Mouse (Mus musculus) ovary, postnatal 10 days (tissue): ENCODE measurements around the gene Ap4b1.
A peak's percentile ranks its signal among the peaks of the same experiment; 100 is the strongest.
"Not testable (repeated sequence)": the region's sequence is repeated elsewhere in the genome, so short reads cannot be mapped to it uniquely, and the experiment has no call there.

Experiments
- DNase-seq: peaks from one replicate; pipeline ENCODE4 v3.0.0; 2022; ENCODE audit warnings: low spot score

The Ap4b1 gene

DNA sequence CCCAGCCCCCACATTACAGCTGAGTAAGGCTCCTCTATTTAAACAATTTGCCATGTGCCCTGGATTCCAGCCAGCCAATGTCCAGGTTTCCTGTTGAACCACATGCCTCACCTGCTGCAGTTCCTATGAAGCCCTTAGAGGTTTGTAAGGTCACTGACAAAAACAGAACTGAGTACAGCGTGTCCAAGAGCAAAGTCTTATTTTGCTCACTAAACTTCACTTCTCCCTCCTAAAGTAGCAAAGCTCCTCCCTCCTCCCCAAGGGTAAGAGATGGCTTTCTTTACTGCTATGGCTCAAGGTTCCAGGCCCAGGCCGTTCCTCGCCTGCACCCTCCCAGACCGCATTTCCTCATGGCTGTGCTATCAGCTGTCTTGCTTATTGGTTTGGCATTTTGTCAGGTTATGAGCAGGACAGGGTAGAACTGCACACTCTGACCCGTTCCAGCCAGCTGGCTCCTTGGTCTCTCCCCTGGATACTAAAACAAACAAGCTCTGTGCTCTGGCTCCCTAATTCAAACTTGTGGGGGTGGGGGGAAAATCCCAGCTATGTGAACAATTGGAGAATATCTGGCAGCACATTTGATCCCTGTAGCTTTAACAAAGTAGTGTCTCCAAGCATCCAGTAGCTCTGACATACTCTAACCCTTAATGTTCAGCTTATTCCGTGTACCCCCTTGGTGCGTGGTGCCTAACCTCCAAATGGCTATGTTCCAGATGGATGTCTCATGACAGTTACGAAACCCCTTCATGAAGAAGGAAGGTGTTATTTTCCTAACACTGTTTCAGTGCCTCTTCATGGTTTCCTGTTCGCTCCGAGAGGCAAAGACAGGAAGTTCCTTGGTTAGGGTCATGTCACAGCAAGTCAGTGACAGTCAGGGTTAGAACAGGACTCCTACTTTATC, 7.4 kb upstream of the Ap4b1 start:
- DNase-seq, result peak; percentile 36

DNA sequence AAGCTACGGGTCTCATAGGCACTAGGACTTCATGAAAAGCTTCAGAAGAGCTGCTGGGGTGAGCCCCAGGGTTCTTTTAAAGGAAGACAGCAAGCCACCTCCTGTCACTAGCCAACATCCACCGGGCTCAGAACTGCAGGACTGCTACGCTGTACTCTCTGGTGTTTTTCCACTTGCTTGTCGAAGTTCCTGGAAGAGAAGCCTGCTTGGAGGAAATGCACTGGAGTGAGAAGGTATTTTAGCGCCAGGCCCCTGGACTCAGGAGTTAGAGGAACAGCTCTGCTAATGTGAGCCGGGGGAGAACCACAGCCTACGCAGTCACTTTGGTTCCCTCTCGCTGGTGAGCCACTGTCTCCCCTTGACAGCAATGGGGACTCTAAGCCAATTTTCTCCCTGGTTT, 6.5 kb upstream of the Ap4b1 start:
- no peak for DNase-seq

DNA sequence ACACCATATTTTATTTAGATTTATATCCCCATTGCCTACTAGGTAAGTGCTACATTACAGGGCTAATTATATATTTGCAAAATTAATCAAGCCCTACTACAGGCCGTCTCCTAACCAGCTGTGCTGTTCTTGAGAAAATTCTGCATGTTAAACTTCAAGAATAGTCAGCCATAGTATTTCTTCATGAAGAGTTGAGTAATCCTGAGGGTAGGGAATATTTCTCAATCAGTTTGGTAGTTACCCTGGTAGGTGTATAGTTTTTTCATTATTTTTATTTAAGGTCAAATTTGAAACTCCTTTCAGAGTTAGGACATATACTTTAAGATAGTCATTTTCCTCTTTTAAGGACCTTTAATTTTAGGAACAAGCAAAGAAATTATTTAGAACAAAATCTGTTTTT, 3.6 kb upstream of the Ap4b1 start:
- no peak for DNase-seq

DNA sequence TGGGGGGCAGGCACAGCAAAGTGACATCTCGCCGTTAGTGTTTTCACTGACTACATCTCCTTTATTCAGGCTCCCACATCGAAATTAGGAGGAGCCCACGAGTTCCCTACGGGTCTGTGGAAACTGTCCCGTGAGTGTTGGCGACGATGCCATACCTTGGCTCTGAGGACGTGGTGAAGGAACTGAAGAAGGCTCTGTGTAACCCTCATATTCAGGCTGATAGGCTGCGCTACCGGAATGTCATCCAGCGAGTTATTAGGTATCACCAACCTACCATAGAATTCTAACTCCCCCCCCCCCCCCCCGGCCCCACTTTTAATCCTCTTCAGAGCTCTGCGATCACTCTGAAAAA, 455 bp downstream of the Ap4b1 start:
- no peak for DNase-seq

DNA sequence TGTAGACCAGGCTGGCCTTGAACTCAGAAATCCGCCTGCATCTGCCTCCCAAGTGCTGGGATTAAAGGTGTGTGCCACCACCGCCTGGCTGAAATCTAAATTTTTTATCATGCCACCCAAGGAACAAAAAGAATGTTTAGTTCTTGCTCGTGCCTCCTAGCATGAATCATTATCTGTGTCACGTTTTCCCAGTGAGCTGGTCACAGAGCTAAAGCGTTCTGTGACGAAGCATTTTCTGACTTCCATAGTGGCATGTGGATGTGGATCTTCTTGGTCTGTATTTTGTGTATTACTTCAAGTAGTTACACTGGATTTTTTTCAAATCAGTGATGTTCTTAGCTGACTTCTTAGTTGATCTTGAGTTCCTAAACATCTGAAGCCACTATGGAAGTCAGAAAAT, 1.6 kb downstream of the Ap4b1 start:
- no peak for DNase-seq

DNA sequence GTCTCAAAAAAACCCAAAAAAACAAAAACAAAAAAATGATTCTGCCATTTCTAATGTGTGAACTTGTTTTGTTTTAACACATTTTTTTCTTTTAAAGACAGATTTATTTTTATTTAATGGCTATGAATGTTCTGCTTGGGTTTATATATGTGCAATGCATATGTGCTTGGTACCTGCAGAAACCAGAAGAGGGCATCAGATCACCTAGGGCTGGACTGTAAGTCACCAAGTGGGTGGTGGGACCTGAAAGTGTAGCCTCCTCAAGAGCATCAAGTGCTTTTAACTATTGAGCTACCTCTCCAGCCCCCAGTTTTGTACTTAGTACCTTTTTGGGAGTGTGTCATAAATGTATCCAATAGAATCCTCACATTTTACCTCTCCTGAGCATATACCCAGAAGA, 18.2 kb downstream of the Ap4b1 start:
- DNase-seq, result no peak

DNA sequence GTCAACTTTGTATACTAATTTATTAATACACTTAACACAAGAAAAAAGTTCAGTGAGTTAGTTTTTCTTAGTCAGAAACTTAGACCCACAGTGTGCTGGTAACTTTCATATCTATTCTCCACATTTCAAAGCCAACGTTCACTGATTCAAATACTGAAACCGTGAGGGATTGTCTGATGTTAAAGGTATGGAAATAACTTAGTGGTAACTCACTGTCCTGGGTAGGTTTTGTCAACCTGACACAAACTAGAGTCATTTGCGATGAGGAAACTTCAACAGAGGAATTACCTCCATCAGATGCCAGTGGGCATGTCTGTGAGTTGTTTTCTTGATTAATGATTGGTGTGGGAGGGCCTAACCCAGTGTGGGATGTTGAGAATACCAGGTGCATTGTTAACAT, 19.7 kb downstream of the Ap4b1 start:
- DNase-seq, result no peak

DNA sequence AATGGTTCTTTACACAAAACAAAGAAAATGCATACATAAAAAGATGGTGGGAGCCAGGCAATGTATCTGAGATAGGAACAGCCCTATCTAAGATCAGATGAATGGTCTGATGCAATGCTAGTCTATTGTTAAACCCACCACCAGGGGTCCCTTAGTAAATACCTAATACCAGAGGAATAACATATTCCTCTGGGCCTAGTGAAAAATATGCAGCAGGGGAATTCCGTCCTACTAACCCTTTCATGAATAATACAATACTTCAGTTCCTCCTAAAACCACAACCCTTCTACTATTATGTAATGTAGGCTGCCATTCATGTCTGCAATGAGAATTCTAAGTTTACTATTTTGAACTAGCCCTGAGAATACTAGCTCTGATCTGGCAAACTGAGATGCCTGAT, 21.4 kb downstream of the Ap4b1 start:
- DNase-seq, result not testable (repeated sequence)

DNA sequence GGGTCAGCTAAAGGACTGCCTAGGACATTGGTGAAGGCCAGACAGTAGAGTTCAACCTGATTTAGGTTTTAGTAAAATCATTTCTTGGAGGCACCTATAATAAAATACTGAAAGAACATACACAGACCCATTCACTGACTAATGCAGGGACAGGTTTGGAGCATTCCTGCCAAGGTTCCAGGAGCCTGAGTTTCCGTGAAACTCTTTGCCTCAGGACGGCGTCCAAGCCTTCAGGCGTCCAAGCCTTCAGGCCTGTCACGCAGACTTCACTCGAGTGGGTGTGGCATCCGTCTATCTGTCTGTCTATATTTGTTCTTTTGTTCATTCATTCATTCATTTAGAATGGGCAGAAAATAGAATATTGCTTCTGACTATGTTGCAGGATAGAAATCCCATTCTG, 21.8 kb downstream of the Ap4b1 start:
- no peak for DNase-seq

DNA sequence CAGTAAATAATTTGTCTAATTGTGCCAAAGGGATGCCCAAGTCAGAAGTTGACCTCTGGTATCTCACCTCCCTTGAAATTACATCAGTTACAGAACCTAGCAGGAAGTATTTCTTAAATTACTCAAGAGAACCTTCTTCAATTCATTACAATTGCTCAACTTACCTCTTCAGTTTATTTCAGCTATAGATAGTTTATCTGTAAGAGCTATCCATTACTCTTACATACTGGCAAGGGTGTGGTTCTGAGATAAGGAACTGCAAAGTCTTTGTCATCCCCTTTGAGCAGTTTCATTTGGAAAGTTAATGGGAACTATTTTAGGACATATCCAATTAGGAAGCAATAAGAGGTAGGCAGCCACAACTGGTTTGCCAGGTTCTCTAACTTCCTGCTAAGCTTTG, 23.1 kb downstream of the Ap4b1 start, which contains the start of gene Bcl2l15:
Bcl2l15 (plus strand) TSS at position 176 of the 400 bp plus-strand sequence.
- no peak for DNase-seq

DNA sequence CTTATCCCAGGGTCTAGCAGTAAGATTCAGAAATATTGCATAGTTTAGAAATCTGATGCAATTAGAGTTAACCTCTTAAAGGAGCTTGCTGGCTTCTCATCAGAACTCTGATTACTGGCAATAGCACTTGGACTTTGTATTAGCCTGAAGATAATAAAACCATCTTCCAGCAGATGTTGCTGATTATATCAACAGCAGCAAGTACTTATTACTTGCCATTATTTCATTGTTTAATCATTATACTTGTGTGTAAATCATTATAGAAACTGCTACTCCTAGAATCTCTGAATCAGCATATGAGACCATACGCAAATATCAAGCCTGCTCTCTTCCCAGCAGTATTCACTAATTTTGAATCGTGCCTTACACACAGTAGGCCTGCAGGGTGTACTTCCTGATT, 24.7 kb downstream of the Ap4b1 start:
- no peak for DNase-seq

DNA sequence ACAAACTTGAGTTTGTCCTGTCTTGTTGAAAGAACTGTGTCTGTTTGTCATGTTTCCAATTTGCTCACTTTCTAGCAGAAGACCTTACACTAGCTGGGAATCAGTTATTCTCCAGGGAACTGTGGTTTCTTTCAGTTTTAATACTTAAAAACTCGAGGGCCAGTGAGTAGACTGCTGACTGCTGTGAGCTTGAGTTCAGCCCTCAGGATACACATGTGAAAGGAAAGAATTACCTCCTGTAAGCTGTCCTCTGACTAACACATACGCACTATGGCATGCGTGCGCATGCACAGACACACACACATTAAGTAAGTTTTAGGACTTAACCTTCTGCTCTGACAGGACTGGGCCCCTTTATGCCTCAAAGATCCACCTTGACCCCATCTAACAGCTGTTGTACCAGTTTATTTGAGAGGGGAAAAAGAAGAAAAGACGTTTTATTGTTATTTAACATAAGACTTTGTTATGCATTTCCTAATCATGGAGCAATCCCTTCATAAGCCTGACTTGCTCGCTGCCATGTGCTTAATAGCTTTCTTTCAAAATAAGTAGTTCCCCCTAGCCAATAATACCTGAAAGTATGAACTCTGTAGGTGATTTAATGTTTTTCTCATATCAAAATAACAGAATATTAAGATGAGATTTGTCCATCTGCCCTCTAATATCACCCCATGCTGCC, 26.1 kb downstream of the Ap4b1 start:
- no peak for DNase-seq

DNA sequence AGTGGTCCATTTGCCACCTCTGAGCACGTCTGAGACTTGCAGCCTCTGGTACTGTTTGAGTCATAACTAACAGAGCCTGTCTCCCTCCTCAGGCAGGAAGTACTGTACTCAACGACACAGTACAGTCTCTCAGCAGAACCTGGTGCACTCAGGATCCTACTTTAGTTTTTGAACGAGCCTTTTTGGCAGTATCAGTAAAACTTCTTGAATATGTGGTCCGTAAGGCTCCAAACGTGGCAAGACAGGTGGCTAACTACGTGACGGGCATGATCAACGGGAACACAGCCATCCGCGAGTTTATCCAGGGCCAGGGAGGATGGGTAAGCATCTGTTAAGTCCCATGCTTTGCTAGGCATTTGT, 26.6 kb downstream of the Ap4b1 start:
- no peak for DNase-seq

DNA sequence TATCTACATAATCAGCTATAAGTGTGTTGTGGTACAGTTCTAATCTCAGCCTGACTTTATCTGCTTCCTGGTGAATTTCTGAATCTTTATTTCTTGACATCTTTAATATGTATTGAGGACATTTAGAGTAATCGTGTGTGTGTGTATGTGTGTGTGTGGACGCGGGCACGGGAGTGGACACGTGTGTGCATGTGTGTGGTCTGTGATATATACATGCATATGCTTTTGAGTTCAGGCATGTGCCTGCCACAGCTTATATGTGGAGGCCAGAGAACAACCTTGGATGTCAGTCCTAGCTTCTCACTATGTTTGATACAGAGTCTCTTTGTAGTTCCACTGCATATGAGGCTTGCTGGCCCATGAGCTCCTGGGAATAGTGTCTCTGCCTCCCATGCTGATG, 27.1 kb downstream of the Ap4b1 start:
- no peak for DNase-seq

DNA sequence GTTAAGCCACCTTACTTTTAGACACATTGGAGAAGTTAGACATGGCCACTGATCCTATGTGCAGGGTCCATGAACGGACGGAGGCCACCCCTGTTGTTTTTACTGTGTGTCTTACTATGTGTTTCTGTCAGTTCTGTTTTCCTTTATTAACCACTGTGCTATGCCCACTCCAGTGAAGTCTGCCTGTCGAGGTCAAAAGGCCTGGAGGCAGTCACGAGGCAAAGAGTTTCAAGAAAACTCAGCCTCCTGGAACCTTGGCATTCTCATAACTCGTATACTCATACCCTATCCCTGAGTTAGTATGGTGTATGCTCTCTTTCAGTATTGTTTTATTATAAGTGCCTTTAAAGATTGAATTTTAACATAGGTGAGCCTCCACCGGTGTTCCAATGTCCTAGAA, 30.4 kb downstream of the Ap4b1 start:
- no peak for DNase-seq

DNA sequence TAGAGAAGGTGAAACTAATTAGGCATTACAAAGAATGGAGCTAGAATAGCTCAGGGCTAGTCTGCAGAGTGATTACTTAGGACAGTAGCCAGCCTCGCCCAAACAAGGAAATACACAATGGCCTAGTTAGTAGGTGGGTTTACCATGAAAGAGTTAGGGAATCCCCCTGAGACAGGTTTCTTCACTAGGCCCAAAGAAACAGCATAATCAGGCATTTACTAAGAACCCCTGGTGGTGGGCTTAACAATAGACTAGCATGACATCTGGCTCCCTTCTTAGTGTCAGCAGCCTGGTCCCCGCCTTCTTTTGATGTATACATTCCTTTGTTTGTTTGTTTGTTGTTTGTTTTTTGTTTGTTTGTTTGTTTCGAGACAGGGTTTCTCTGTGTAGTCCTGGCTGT, 30.9 kb downstream of the Ap4b1 start:
- not testable (repeated sequence) for DNase-seq

DNA sequence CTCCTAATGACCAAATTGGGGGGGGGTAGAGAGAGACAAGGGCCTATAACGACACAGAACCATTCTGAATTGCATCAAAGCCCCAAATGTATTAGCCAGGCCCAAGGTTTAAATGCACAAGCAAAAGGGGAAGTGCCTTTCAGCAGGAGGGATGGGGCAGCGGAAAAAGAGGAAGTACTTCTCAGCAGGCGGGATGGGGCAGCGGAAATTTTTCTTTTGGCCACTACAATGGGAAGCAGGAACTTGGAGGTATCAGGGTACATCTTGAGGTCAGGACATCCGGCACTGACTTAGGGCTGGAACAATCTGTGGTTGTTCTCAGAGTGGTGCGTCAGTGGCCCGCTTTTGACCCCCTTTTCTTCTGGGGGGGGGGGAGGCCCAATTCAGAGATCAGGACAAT, 31.6 kb downstream of the Ap4b1 start:
- not testable (repeated sequence) for DNase-seq

DNA sequence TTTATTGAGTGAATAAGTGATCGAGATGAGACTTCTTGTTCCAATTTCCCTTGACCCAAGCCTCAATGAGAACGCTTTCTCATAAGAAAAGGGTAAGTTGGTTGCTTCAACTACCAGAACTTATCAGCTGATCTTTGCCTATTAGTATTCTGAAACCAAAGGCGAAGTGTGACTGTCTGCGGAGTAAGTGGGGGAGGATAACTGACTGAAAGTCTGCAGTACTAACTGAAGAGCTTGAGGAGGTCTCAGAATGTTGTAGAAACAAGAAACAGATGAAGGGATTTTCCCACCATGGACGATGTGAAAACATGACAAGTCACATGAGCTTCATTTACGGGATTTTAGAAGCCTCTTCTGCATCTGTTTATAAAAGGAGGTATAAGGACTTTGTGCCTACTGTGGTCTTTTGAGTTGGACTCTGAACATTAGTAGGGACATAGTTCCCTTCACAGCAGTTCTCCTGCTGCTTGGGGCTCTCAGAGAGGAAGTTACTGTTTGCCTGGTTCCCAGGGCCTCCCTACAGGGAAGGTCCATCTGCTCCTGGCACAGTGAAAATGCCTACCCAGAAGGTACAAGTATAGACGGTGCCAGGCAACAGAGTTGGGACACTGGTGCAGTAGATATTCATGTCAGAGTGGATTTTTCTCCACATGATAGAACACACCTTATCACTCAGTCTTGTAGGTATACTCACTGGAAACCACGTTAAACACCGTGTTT, 41.5 kb downstream of the Ap4b1 start:
- no peak for DNase-seq

DNA sequence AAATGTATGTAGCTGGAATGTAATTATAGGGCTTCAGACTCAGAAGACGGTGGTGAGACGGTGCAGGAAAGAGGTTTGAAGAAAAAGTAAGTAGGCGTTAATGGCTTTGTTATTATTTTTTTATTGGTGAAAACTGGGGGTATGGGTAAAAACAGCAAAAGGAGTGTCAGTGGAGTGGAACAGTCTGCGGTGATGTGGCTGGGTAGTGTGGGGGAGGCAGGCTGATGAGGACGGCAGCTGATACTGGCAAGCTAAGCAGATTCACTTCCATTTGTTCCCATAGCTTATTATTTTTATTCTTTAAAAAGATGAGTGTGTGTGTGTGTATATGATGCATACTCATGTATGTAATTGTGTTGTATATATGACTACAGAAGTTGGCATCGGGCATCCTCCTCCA, 42.2 kb downstream of the Ap4b1 start:
- DNase-seq, result no peak

DNA sequence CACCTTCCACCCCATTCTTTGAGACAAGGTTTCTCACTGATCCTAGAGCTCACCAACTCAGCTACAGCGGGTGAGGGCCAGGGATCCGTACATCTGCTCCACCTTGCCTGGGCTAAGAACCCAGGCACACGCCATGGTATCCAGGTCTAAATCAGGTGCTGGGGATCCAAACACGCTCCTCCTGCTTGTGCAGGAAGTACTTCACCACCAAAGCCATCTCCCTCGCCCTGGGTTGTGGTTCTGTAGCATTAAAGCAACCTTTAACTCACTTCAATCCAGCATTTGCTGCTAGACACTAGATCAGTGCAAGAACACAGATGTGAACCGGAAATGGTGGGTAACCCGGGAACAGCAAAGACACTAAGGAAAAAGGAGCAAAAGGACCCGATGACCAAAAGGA, 42.6 kb downstream of the Ap4b1 start:
- DNase-seq, result no peak

DNA sequence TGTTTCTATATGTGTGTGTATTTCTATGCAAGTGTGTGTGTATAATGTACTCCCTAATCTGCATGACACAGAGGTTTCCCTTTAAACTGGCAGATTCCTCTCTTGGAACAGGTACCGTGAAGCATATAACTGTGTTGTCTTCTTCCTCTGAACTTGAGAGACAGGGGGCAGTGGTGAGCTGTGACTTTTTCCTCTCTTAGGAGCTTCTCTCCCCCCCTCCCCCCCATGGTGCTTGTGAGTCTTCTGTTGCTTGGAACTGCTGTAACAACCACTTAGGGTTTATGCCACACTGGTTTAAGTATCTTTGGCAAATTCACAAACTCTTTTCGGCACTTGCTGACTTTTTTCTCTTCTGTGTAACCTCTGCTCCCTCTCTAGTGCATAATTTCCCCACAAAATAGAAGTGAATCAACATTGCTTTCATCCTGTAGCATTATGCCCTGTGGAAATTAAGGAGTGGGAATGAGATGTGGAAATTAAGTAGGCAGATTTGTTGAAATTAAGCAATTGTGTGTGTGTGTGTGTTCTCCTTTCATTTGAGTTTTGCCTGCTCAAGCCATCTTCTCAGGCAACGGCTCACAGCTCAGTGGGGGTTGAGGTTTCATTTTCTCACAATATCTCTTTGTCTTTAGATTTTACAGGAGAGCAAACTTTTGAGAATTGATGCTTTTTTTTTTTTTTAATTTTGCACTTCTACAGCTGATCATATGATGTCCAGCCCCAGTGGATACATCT, 43.4 kb downstream of the Ap4b1 start:
- no peak for DNase-seq

DNA sequence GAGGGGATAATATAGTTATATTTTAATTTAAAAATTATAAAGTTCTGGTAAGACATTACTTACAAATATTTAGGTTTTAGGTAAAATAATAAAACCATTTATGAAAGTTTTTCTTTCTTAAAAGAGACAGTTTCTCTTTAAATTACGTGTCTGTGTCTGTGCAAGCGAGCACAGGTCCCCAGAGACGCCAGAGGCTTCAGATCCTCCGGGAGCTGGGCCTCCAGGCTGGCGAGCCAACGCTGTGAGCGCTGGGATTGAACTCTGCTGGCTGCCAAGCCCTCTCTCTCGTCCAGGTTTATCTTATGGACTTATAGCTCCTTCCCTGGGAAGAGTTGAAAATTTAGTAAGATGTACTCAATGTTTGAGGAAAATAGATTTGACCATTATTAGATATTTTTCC, 44.5 kb downstream of the Ap4b1 start:
- DNase-seq, result no peak
